Mouse (Mus musculus): ENCODE data around the gene Hectd3.

DNA sequence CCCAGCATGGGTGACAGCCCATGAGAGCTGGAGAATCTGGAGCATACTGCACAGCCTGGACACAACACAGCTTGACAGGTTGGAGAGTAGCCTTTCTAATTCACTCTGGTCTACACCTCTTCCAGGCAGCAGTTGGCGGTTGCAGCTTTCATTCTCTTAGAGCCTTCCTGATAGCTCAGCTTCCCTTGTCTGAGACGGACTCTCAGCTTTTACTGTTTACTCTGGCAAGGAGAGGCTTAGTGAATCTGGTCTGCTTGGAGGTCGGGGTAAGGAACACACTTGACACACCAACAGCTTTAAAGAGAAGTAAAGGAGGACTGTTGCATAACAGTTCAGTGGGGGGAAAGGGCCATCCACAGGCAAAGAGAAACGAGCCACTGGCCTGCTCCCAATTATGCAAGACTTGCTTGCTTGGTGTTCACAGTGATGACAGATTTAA lies 46.2 kb downstream of the Hectd3 start:
- TF ChIP-seq POLR2A (IDR thresholded peaks at IDR 0.05; ENCODE audit: low read depth, low read length) = no peak
- TF ChIP-seq EP300 (IDR thresholded peaks at IDR 0.05; ENCODE audit: low read length) = no peak
- TF ChIP-seq USF1 (IDR thresholded peaks at IDR 0.05; ENCODE audit: low read depth, low read length) = no peak
- TF ChIP-seq CTCF (conservative IDR thresholded peaks at IDR 0.05 in 1 of 2, IDR thresholded peaks at IDR 0.05 in 1 of 2; ENCODE audit: low read depth in 2 of 2, low read length in 2 of 2) = no peak
- TF ChIP-seq USF2 (conservative IDR thresholded peaks at IDR 0.05; ENCODE audit: low read depth, low read length) = no peak
- TF ChIP-seq MAZ (IDR thresholded peaks at IDR 0.05; ENCODE audit: low read depth, low read length) = no peak
- TF ChIP-seq TCF12 (IDR thresholded peaks at IDR 0.05; ENCODE audit: low read depth, low read length) = no peak
- TF ChIP-seq CHD2 (IDR thresholded peaks at IDR 0.05; ENCODE audit: low read length) = no peak
- TF ChIP-seq ELF1 (IDR thresholded peaks at IDR 0.05; ENCODE audit: low read depth, low read length) = no peak
- TF ChIP-seq E2F4 (IDR thresholded peaks at IDR 0.05; ENCODE audit: insufficient replicate concordance, low read depth, low read length) = no peak
- TF ChIP-seq ZNF384 (IDR thresholded peaks at IDR 0.05; ENCODE audit: low read depth, low read length) = no peak

Data from CH12.LX (cell line).